Mouse (Mus musculus) midbrain, embryonic 11.5 days (tissue): ENCODE measurements around the gene Cdc20. TPM values are rescaled to one million over a fixed set of nuclear protein-coding genes. Genes with fewer than 3 reads are reported as not detected.

Experiments used
- ATAC-seq: fragments of 200-750 bp; cut with Nextera tagmentation; 2 replicates; pipeline ENCODE4 v1.8.0; 2017; ENCODE audit warnings: moderate TSS enrichment, moderate library complexity; ENCODE audit not compliant: low FRiP score
- DNase-seq: peaks from one replicate; pipeline ENCODE4 v3.0.0; 2015; ENCODE audit warnings: low spot score; ENCODE audit errors: missing footprints
- H3K27ac ChIP-seq: fragments of 300-500 bp; sonication (generic); 2 replicates; pipeline ENCODE4 v1.5.1; 2014; ENCODE audit warnings: low read depth, low read length
- H3K27me3 ChIP-seq: fragments of 300-500 bp; sonication (generic); 2 replicates; pipeline ENCODE4 v1.6.1; 2014; ENCODE audit warnings: mild to moderate bottlenecking, low read length, moderate library complexity, mixed read lengths; ENCODE audit not compliant: control insufficient read depth, insufficient read depth
- H3K36me3 ChIP-seq: fragments of 300-500 bp; sonication (generic); 2 replicates; pipeline ENCODE4 v1.6.1; 2014; ENCODE audit warnings: mild to moderate bottlenecking, low read length, moderate library complexity, mixed read lengths; ENCODE audit not compliant: control insufficient read depth, insufficient read depth
- H3K4me1 ChIP-seq: fragments of 300-500 bp; sonication (generic); 2 replicates; pipeline ENCODE4 v1.6.1; 2014; ENCODE audit warnings: low read length; ENCODE audit not compliant: control insufficient read depth, insufficient read depth
- H3K4me2 ChIP-seq: fragments of 300-500 bp; sonication (generic); 2 replicates; pipeline ENCODE4 v1.6.1; 2014; ENCODE audit warnings: mild to moderate bottlenecking, moderate library complexity
- H3K4me3 ChIP-seq: fragments of 300-500 bp; sonication (generic); 2 replicates; pipeline ENCODE4 v1.5.1; 2014; ENCODE audit warnings: low read depth, low read length
- H3K9ac ChIP-seq: fragments of 300-500 bp; sonication (generic); 2 replicates; pipeline ENCODE4 v1.6.1; 2014; ENCODE audit warnings: low read length
- H3K9me3 ChIP-seq: fragments of 300-500 bp; sonication (generic); 2 replicates; pipeline ENCODE4 v1.6.1; 2016; ENCODE audit warnings: low read length; ENCODE audit not compliant: control insufficient read depth
- WGBS: fragments of 180-500 bp; shearing (Covaris S2); extraction: QIAGEN DNeasy Blood & Tissue Kit; methylation state at CpG from one replicate; pipeline ENCODE4 v1.1.7; 2014; 5-methylcytosine and 5-hydroxymethylcytosine counted together
- polyA plus RNA-seq: library from polyadenylated mRNA; unstranded; fragments of >200 nt; fragmentation: Nextera tagmentation; extraction: Ambion mirVana; gene quantifications from 2 replicates; pipeline ENCODE4 v1.2.1, GENCODE M21; 2014

Gene Cdc20
- polyA plus RNA-seq, 1 experiment from 2014 or later = 337 TPM

DNA sequence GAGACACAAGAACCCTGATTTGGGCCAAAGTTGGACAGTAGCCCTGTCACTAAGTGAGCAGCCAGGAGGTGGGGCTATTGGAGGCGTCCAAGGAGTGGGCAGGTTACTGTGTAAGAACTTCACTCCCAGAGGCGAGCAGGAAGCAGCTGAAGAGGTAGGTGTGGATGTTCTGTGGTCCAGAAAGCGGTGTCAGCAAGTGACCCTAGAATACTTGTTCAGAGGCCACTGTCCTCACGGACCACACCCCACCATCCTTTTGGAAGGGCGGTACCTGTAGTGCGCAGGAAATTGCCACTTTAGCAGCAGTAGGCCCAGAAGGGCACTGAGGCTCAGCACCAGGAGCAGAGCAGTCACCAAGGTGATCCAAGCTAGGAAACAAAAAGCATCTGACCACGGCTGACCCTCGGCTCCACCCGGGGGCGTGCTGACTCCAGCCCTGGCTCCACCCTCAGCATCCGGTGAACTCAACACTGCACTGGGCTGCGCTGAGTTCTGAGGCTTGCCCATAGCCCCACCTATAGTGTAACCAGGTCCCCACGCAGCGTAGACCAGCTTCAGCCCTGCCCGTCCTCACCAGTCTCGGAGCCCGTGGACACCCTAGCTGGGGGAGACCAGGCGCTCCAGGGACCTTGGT lies 8.7 kb upstream of the Cdc20 start:
- Histone ChIP-seq H3K9me3 (no peaks in the 10 kb centered on the region), H3K4me1 (no peaks in the 10 kb centered on the region), H3K4me2 (peak overlapping the region; percentile 66), H3K9ac (peak overlapping the region; percentile 47), H3K4me3 (peak overlapping the region; percentile 30), H3K27me3 (no peaks in the 10 kb centered on the region), H3K36me3 (no peaks in the 10 kb centered on the region), H3K27ac (no peak overlapping the region)
- 15% methylated on average over 18 of the region's 18 CpGs for WGBS
- ATAC-seq (peak; percentile 77), DNase-seq (peak; percentile 88)

DNA sequence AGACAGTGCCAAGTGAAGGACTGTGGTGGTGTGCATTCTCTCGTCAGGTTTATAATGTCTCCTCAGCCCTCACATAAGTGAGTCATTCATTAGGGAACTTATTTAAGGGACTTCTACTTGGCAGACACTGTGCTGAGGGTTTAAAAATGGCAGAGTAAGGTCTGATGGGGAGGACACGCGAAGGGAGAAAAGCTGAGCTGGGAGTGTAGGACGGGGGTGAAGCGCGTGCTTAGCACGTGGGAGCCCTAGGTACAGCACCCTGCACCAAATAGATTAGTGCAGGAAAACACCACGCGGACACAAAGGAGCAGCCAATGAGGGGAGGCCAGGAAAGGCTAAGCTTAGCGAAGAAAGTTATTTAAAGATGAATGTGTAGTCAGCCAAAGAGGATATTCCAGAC lies 7.9 kb upstream of the Cdc20 start:
- H3K4me3 ChIP-seq = no peak overlapping the region
- ATAC-seq (no peak), DNase-seq (peak; percentile 66)
- no peak overlapping the region for H3K9ac ChIP-seq
- no peaks in the 10 kb centered on the region for H3K27me3 ChIP-seq
- H3K4me1 ChIP-seq = no peaks in the 10 kb centered on the region
- 83% methylated on average over 10 of the region's 10 CpGs for WGBS
- no peak overlapping the region for H3K27ac ChIP-seq
- no peaks in the 10 kb centered on the region for H3K9me3 ChIP-seq
- no peak overlapping the region for H3K4me2 ChIP-seq
- no peaks in the 10 kb centered on the region for H3K36me3 ChIP-seq

DNA sequence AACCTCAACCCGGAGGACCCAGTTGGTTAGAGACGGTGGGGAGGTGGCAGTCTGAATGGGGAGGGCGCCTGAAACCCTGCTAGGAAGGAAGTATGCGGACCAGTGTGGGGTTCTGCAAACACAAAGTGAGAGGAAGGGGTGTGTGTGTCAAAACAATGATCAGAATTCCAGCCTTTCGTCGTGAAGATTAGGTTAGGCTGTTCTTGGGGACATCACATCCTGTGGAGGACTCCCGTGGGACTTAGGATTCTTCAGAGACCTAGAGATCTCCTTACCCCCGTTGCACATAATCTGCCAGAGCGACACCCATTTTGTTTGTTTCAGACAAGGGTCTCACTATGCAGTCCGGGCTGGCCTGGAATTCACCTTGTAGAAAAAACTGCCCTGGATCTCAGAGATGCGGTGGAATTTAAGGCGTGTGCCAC lies 689 bp upstream of the Cdc20 start:
- 9% methylated on average over 12 of the region's 12 CpGs for WGBS
- no peaks in the 10 kb centered on the region for H3K9me3 ChIP-seq
- H3K27me3 ChIP-seq = no peaks in the 10 kb centered on the region
- peak overlapping the region; percentile 82 for H3K27ac ChIP-seq
- peaks cover 10% of the 10 kb centered on the region; the same call in 1 of the 2 replicates for H3K36me3 ChIP-seq
- peak overlapping the region; percentile 86 for H3K4me3 ChIP-seq
- peak; percentile 25; the same call in 1 of the 2 replicates for ATAC-seq
- peak; percentile 94 for DNase-seq
- H3K4me2 ChIP-seq = peak overlapping the region; percentile 87
- peak overlapping the region; percentile 79 for H3K9ac ChIP-seq
- H3K4me1 ChIP-seq = peaks cover 27% of the 10 kb centered on the region

DNA sequence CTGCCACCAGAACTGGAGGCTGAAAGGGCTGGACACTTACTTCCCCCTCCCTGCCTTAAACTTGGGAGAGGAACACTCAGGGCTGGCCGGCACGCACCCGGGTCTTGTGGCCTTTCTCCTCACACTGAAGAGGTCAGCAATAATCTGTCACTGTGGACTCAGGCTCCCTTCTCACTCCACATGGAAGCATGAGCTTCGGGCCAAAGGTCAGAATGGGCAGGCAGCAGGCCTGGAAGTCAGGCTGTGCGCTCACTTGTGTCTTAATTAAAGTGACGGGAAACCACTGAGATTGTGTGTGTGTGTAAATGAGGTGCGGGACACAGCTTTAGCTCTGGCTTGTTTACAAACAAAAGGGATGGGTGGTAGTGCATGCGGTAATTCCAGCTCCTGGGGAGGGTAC lies 4.8 kb downstream of the Cdc20 start:
- Histone ChIP-seq H3K9ac (no peak overlapping the region), H3K4me2 (no peak overlapping the region), H3K27ac (no peak overlapping the region), H3K27me3 (no peaks in the 10 kb centered on the region), H3K36me3 (peaks cover 25% of the 10 kb centered on the region), H3K9me3 (no peaks in the 10 kb centered on the region), H3K4me1 (peaks cover 37% of the 10 kb centered on the region), H3K4me3 (no peak overlapping the region)
- ATAC-seq (no peak), DNase-seq (no peak)
- WGBS = 64% methylated on average over 8 of the region's 8 CpGs

DNA sequence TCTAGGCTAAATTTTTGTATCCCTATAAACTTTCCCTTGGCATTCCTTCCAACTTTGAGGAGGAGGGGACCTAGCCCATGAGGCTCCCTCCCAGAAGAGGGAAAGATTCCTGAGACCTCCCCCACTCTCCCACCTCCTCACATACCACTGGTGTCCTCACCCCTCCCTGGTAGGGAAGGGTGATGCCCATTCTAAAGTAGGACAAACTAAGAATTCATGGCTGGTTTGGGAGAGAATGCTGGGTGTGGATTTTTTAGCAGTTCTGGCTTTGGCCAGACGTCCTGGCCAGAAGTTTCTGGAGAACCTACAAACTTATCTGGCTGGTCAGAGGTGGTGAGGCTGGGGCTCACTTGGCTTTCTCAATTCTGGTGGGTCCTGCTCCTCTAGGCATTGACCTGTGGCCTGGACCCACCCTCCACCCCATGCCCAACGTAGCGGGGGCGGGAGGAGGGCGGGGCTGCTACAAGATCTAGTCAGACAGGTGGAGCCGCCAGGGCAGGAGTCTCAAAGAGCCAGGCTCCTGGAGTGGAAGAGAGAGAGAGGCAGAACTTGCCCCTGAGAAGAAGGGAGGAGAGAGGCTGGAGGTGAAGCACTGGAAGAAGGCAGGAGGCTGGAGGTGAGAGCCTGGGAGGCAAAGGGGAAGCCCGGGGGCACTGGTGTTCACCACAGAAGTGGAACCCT lies 7.8 kb downstream of the Cdc20 start:
- Histone ChIP-seq H3K27ac (no peak overlapping the region), H3K9ac (no peak overlapping the region), H3K4me2 (no peak overlapping the region; the same call in 1 of the 2 replicates), H3K27me3 (no peaks in the 10 kb centered on the region), H3K9me3 (no peaks in the 10 kb centered on the region), H3K4me3 (no peak overlapping the region), H3K36me3 (peaks cover 21% of the 10 kb centered on the region), H3K4me1 (peaks cover 19% of the 10 kb centered on the region)
- DNase-seq (no peak), ATAC-seq (no peak)
- WGBS = 64% methylated on average over 7 of the region's 7 CpGs

DNA sequence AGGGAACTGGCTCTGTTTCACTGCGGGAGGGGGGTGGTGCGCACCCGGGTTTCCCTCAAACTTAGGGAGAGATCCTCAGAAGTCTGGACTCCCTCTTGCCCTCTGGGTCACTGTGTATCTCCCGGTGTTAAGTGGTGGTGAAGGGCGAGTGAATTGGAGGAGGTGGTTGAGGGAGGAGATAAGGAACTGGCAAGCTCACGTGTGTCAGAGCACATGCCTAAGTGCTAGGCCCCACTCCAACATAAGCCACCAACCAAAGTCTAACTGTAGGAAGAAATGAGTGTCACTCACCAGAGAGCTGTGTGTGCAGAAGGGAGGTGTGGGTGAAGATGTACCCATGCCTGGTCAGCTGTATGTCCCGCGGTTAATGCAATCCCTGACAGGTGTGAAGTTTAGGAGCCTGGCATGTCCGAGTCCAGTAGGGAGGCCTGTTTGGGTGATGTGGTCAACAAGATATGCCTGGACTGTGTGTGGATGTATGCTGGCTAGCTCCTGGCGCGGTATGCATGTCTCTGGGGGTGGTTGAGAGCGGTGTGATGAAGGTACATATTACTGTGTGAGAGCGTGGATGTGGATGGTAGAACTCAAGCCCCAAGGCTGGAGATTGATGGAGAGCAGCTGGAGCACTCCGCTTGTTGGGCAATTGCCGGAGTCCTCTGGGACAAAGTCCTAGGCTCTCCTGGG lies 8.5 kb downstream of the Cdc20 start:
- WGBS = 51% methylated on average over 15 of the region's 15 CpGs
- Histone ChIP-seq H3K9ac (peak overlapping the region; percentile 77), H3K4me3 (peak overlapping the region; percentile 58), H3K27me3 (no peaks in the 10 kb centered on the region), H3K9me3 (no peaks in the 10 kb centered on the region), H3K4me2 (peak overlapping the region; percentile 83), H3K27ac (no peak overlapping the region; the same call in 1 of the 2 replicates), H3K36me3 (peaks cover 21% of the 10 kb centered on the region), H3K4me1 (peaks cover 18% of the 10 kb centered on the region)
- DNase-seq (no peak), ATAC-seq (peak; percentile 8; the same call in 1 of the 2 replicates)

DNA sequence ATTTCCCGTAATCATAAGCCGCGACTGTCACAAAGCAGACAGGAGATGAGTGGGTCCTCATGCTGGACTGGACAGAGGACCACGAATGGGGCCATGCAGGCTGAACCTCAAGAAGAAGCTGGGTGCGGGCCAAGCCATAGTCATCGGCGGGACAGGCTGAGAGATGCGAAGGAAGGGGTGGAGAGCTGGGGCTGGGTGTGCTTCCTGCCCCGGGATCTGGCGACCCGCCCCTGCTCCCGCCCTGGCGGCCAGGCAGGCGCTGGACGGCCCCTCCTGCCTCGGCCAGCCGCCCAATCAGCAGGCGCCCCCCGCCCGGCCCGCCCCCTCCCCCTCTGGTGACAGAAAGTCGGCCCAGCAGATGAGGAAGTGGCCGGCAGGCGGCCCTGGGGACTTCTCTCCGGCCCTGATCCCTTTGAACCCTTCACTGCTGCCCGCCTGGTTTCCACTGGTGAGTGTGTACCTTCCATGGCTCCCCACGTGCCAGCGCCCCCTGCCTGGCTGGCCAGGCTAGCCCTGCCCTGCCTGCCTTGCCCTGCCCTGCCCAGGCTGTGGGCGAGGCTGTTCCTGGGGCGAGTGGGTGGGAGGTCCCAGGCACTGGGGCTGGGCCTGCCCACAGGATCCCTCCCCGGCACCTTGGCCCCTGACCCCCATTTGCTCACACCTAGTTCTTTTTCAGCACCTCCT lies 9.2 kb downstream of the Cdc20 start, which contains the start of gene Elovl1:
Elovl1 (plus strand) TSS at position 326 of the 684 bp plus-strand sequence.
- peak; percentile 96 for ATAC-seq

DNA sequence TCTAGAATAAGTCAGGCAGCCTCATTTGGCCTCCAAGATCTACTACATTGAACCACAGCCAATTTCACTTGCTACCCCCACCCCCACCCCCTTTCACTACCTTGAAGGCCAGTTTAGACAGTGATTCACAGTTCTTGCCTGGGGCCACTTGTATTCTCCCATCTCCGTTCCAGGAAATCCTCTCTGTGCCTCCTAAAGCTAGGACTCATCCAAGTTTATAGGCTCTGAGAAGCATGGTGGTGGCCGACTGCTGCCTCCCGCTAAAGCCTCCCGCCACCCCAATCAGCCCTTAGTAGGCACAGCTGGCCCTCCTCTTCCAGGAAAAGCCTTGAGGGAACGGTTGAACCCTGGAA lies 9.8 kb downstream of the Cdc20 start:
- Histone ChIP-seq H3K36me3 (peaks cover 11% of the 10 kb centered on the region), H3K9me3 (no peaks in the 10 kb centered on the region), H3K4me3 (peak overlapping the region; percentile 58), H3K4me2 (peak overlapping the region; percentile 83), H3K27me3 (no peaks in the 10 kb centered on the region), H3K4me1 (peaks cover 17% of the 10 kb centered on the region), H3K27ac (no peak overlapping the region), H3K9ac (peak overlapping the region; percentile 77)
- no peak for ATAC-seq
- no peak for DNase-seq
- 7% methylated on average over 5 of the region's 5 CpGs for WGBS

More for the DNA sequence above, 9.2 kb downstream of the Cdc20 start, which contains the start of gene Elovl1:
- H3K9me3 ChIP-seq = no peaks in the 10 kb centered on the region
- H3K4me3 ChIP-seq = peak within 1 kb of the TSS; percentile 58
- peak within 1 kb of the TSS; percentile 54; the same call in 1 of the 2 replicates for H3K27ac ChIP-seq
- H3K4me2 ChIP-seq = peak within 1 kb of the TSS; percentile 83
- H3K27me3 ChIP-seq = no peaks in the 10 kb centered on the region
- H3K9ac ChIP-seq = peak within 1 kb of the TSS; percentile 77
- WGBS = 0% methylated on average over 29 of the region's 31 CpGs
- peaks cover 17% of the 10 kb centered on the region for H3K4me1 ChIP-seq
- H3K36me3 ChIP-seq = peaks cover 15% of the 10 kb centered on the region
- DNase-seq = peak; percentile 97
